Mouse (Mus musculus): Measurements from ENCODE around the gene Mak. TPM values are rescaled to one million over a fixed set of nuclear protein-coding genes. Genes with fewer than 3 reads are reported as not detected.
"Not testable (repeated sequence)": the region's sequence is repeated elsewhere in the genome, so short reads cannot be mapped to it uniquely, and the experiment has no call there.

Mak gene
- total and polyA plus RNA-seq, 3 experiments: not detected

- H3K9me3 ChIP-seq (replicated peaks; ENCODE audit: low read length); H3K9ac ChIP-seq (ENCODE audit: insufficient read depth, low read depth); H3K36me3 ChIP-seq (replicated peaks in 1 of 2; ENCODE audit: control insufficient read depth in 1 of 2, insufficient read depth in 1 of 2, low read length in 1 of 2); H3K4me3 ChIP-seq (replicated peaks in 1 of 3; ENCODE audit: low read depth in 2 of 3, low read length in 2 of 3, poor library complexity in 1 of 3); DNase-seq (ENCODE audit: extremely low read depth); dilution Hi-C loops (cut with MboI; ENCODE audit: extremely low pct_ligation_motif_present, extremely low pct_unique_long_range_greater_than_20kb, low sequenced_read_pairs); in situ Hi-C loops (cut with MboI; ENCODE audit: low pct_ligation_motif_present, low pct_unique_long_range_greater_than_20kb, low sequenced_read_pairs); H3K4me2 ChIP-seq (ENCODE audit: insufficient read depth, low read depth, poor library complexity, severe bottlenecking); H3K27me3 ChIP-seq (replicated peaks); H3K4me1 ChIP-seq (ENCODE audit: control insufficient read depth in 1 of 2, insufficient read depth in 2 of 2); H3K79me2 ChIP-seq (replicated peaks; ENCODE audit: control insufficient read depth, extremely low read depth, insufficient read depth, poor library complexity, severe bottlenecking); H3K27ac ChIP-seq (ENCODE audit: insufficient read depth, low read depth): not testable (repeated sequence)
- TF ChIP-seq CTCF (conservative IDR thresholded peaks at IDR 0.05 in 1 of 2, IDR thresholded peaks at IDR 0.05 in 1 of 2; ENCODE audit: low read depth in 2 of 2, low read length in 2 of 2): peak in 1 of 2 experiments; percentile 17; a peak in 1 of 4 replicates
These were observed 91.8 kb downstream of the Mak start for GRCm38 (mm10) chr13:40987608-40988303.

- H3K36me3 ChIP-seq (replicated peaks in 1 of 2; ENCODE audit: control insufficient read depth in 1 of 2, insufficient read depth in 1 of 2, low read length in 1 of 2): no peaks in the 10 kb centered on the region
- no peaks in the 10 kb centered on the region for H3K4me1 ChIP-seq (ENCODE audit: control insufficient read depth in 1 of 2, insufficient read depth in 2 of 2)
- in situ Hi-C loops (cut with MboI; ENCODE audit: low pct_ligation_motif_present, low pct_unique_long_range_greater_than_20kb, low sequenced_read_pairs) (no loop called here), dilution Hi-C loops (cut with MboI; ENCODE audit: extremely low pct_ligation_motif_present, extremely low pct_unique_long_range_greater_than_20kb, low sequenced_read_pairs) (no loop called here)
- no peak overlapping the region for H3K9ac ChIP-seq (ENCODE audit: insufficient read depth, low read depth)
- H3K9me3 ChIP-seq (replicated peaks; ENCODE audit: low read length): no peaks in the 10 kb centered on the region
- no peak overlapping the region for H3K4me2 ChIP-seq (ENCODE audit: insufficient read depth, low read depth, poor library complexity, severe bottlenecking)
- H3K4me3 ChIP-seq (replicated peaks in 1 of 3; ENCODE audit: low read depth in 2 of 3, low read length in 2 of 3, poor library complexity in 1 of 3): no peak overlapping the region
- H3K27me3 ChIP-seq (replicated peaks): no peaks in the 10 kb centered on the region
- H3K27ac ChIP-seq (ENCODE audit: insufficient read depth, low read depth): no peak overlapping the region
- no peaks in the 10 kb centered on the region for H3K79me2 ChIP-seq (replicated peaks; ENCODE audit: control insufficient read depth, extremely low read depth, insufficient read depth, poor library complexity, severe bottlenecking)
- DNase-seq (ENCODE audit: extremely low read depth): no peak
- TF ChIP-seq UBTF (IDR thresholded peaks at IDR 0.05; ENCODE audit: low read depth, low read length): no peak
- TF ChIP-seq TCF12 (IDR thresholded peaks at IDR 0.05; ENCODE audit: low read depth, low read length): no peak
- no peak for TF ChIP-seq ZC3H11A (IDR thresholded peaks at IDR 0.05; ENCODE audit: low read depth, low read length)
- no peak for TF ChIP-seq SMC3 (IDR thresholded peaks at IDR 0.05; ENCODE audit: low read depth, low read length)
- no peak for TF ChIP-seq SIN3A (IDR thresholded peaks at IDR 0.05; ENCODE audit: low read length)
- no peak for TF ChIP-seq MXI1 (IDR thresholded peaks at IDR 0.05; ENCODE audit: low read depth, low read length)
- no peak for TF ChIP-seq KAT2A (IDR thresholded peaks at IDR 0.05; ENCODE audit: insufficient replicate concordance, low read length)
- TF ChIP-seq GABPA (IDR thresholded peaks at IDR 0.05; ENCODE audit: insufficient replicate concordance, low read depth, low read length): no peak
- TF ChIP-seq JUN (IDR thresholded peaks at IDR 0.05; ENCODE audit: insufficient read depth, low read depth, low read length): no peak
- no peak for TF ChIP-seq MAX (IDR thresholded peaks at IDR 0.05; ENCODE audit: low read length)
- no peak for TF ChIP-seq NRF1 (IDR thresholded peaks at IDR 0.05; ENCODE audit: low read depth, low read length)
- TF ChIP-seq BHLHE40 (IDR thresholded peaks at IDR 0.05; ENCODE audit: low read depth, low read length): no peak
These were observed 93.4 kb downstream of the Mak start for GRCm38 (mm10) chr13:40986081-40986480.

- Histone ChIP-seq H3K27me3 (replicated peaks) (no peaks in the 10 kb centered on the region), H3K36me3 (replicated peaks in 1 of 2; ENCODE audit: control insufficient read depth in 1 of 2, insufficient read depth in 1 of 2, low read length in 1 of 2) (no peaks in the 10 kb centered on the region), H3K4me3 (replicated peaks in 1 of 3; ENCODE audit: low read depth in 2 of 3, low read length in 2 of 3, poor library complexity in 1 of 3) (no peak overlapping the region), H3K79me2 (replicated peaks; ENCODE audit: control insufficient read depth, extremely low read depth, insufficient read depth, poor library complexity, severe bottlenecking) (no peaks in the 10 kb centered on the region), H3K4me1 (ENCODE audit: control insufficient read depth in 1 of 2, insufficient read depth in 2 of 2) (peaks cover 0 to 6% of the 10 kb centered on the region in 2 experiments; a peak in 2 of 4 replicates), H3K9me3 (replicated peaks; ENCODE audit: low read length) (no peaks in the 10 kb centered on the region), H3K4me2 (ENCODE audit: insufficient read depth, low read depth, poor library complexity, severe bottlenecking) (no peak overlapping the region), H3K27ac (ENCODE audit: insufficient read depth, low read depth) (no peak overlapping the region), H3K9ac (ENCODE audit: insufficient read depth, low read depth) (no peak overlapping the region)
- in situ Hi-C loops (cut with MboI; ENCODE audit: low pct_ligation_motif_present, low pct_unique_long_range_greater_than_20kb, low sequenced_read_pairs): no loop called here
- no peak for DNase-seq (ENCODE audit: extremely low read depth)
- no peak for TF ChIP-seq ZNF384 (IDR thresholded peaks at IDR 0.05; ENCODE audit: low read depth, low read length)
- no peak for TF ChIP-seq TCF12 (IDR thresholded peaks at IDR 0.05; ENCODE audit: low read depth, low read length)
- TF ChIP-seq POLR2AphosphoS2 (IDR thresholded peaks at IDR 0.05; ENCODE audit: low read depth, low read length): no peak
- TF ChIP-seq ETS1 (conservative IDR thresholded peaks at IDR 0.05; ENCODE audit: low read depth, low read length): no peak
- TF ChIP-seq MAX (IDR thresholded peaks at IDR 0.05; ENCODE audit: low read length): no peak
- no peak for TF ChIP-seq ELF1 (IDR thresholded peaks at IDR 0.05; ENCODE audit: low read depth, low read length)
- no peak for TF ChIP-seq ZC3H11A (IDR thresholded peaks at IDR 0.05; ENCODE audit: low read depth, low read length)
- TF ChIP-seq MYC (IDR thresholded peaks at IDR 0.05; ENCODE audit: low read depth, low read length): no peak
- TF ChIP-seq SMC3 (IDR thresholded peaks at IDR 0.05; ENCODE audit: low read depth, low read length): no peak
- no peak for TF ChIP-seq MAZ (IDR thresholded peaks at IDR 0.05; ENCODE audit: low read depth, low read length)
- no peak for TF ChIP-seq JUND (conservative IDR thresholded peaks at IDR 0.05; ENCODE audit: low read depth, low read length)
- TF ChIP-seq E2F4 (IDR thresholded peaks at IDR 0.05; ENCODE audit: insufficient replicate concordance, low read depth, low read length): no peak
- TF ChIP-seq UBTF (IDR thresholded peaks at IDR 0.05; ENCODE audit: low read depth, low read length): no peak
- no peak for TF ChIP-seq USF1 (IDR thresholded peaks at IDR 0.05; ENCODE audit: low read depth, low read length)
- TF ChIP-seq BHLHE40 (IDR thresholded peaks at IDR 0.05; ENCODE audit: low read depth, low read length): no peak
- no peak for TF ChIP-seq RCOR1 (conservative IDR thresholded peaks at IDR 0.05; ENCODE audit: low read depth, low read length)
- TF ChIP-seq MEF2A (IDR thresholded peaks at IDR 0.05; ENCODE audit: borderline replicate concordance, low read depth, low read length): no peak
- dilution Hi-C loops (cut with MboI; ENCODE audit: extremely low pct_ligation_motif_present, extremely low pct_unique_long_range_greater_than_20kb, low sequenced_read_pairs): no loop called here
These were observed 96.7 kb downstream of the Mak start for GRCm38 (mm10) chr13:40982759-40983158.
